9 mouse cellular contexts compared by ENCODE assay signal in genomic region chr11:75811900-75812299, GRCm38 (mm10). TPM values are rescaled to one million over a fixed set of nuclear protein-coding genes. Genes with fewer than 3 reads are reported as not detected.
A peak's percentile ranks its signal among the peaks of the same experiment; 100 is the strongest.
DNase-seq lines count a peak whose midpoint lies in the region; ATAC-seq and TF ChIP-seq lines count a peak whose summit lies in the region.
"Had no signal": no experiment of that assay in that cellular context is flagged by ENCODE, and none has a peak within 500 bp of the region (broad histone marks: within the 10 kb centered on the region; RNA-seq: fewer than 3 reads in every experiment).

No protein-coding gene starts in this region.

- ATAC-seq in forebrain, postnatal 0 days = no peak
- ATAC-seq in forebrain, embryonic 16.5 days = no peak
- ATAC-seq in liver, embryonic 15.5 days (ENCODE audit: insufficient read depth) = 0 out of 2 replicates have a peak, but pooled peaks have one; percentile 37
- ATAC-seq in forebrain, embryonic 13.5 days = no peak

- TF ChIP-seq CTCF in forebrain, postnatal 0 days (IDR thresholded peaks at IDR 0.05; ENCODE audit: low read depth) = no peak
- no peak for TF ChIP-seq CTCF in cerebellum, adult 2 months (IDR thresholded peaks at IDR 0.05; ENCODE audit: borderline replicate concordance, insufficient read depth, low read depth, low read length)
- TF ChIP-seq CTCF in heart, adult 2 months (IDR thresholded peaks at IDR 0.05) = no peak

- peak; percentile 44 for DNase-seq in forebrain, postnatal 0 days
- peak; percentile 42 to 51 for DNase-seq in cerebellum, adult 2 months
- peak; percentile 87 to 91 for DNase-seq in heart, adult 2 months
- peak; percentile 73 to 81 for DNase-seq in kidney, adult 8-10 months
- peak; percentile 62 for DNase-seq in skeletal muscle tissue, adult 2 months (ENCODE audit: low read depth, low spot score)

- no peaks in the 10 kb centered on the region for H3K4me1 ChIP-seq in forebrain, postnatal 0 days (ENCODE audit: insufficient read depth)
- H3K4me1 ChIP-seq in forebrain, embryonic 16.5 days (replicated peaks; ENCODE audit: control insufficient read depth, insufficient read depth, low read length) = no peaks in the 10 kb centered on the region
- peaks cover 5% of the 10 kb centered on the region for H3K4me1 ChIP-seq in cerebellum, adult 2 months (ENCODE audit: control insufficient read depth, insufficient read depth, low read length)
- peaks cover 5% of the 10 kb centered on the region for H3K4me1 ChIP-seq in heart, adult 2 months (ENCODE audit: control insufficient read depth, insufficient read depth, low read length)
- no peaks in the 10 kb centered on the region for H3K4me1 ChIP-seq in liver, embryonic 15.5 days (replicated peaks)
- H3K4me1 ChIP-seq in forebrain, embryonic 13.5 days = 0 out of 2 replicates have a peak, but pooled peaks cover 2% of the 10 kb centered on the region

- TF ChIP-seq POLR2A in cerebellum, adult 2 months (IDR thresholded peaks at IDR 0.05; ENCODE audit: borderline replicate concordance, insufficient read depth, low read length) = no peak
- TF ChIP-seq POLR2A in heart, adult 2 months (IDR thresholded peaks at IDR 0.05; ENCODE audit: insufficient read depth, low read depth, low read length) = no peak

- no peak overlapping the region for H3K4me2 ChIP-seq in forebrain, postnatal 0 days (ENCODE audit: low read depth)
- H3K4me2 ChIP-seq in forebrain, embryonic 16.5 days (ENCODE audit: low read length) = no peak overlapping the region
- H3K4me2 ChIP-seq in liver, embryonic 15.5 days = no peak overlapping the region
- H3K4me2 ChIP-seq in forebrain, embryonic 13.5 days = no peak overlapping the region
- H3K4me2 ChIP-seq: neural tube, embryonic 13.5 days had no signal

- intact Hi-C loops in heart, adult 2 months (cut with DNase I) = no loop called here

- no peak overlapping the region for H3K4me3 ChIP-seq in forebrain, postnatal 0 days (ENCODE audit: low read depth, low read length)
- H3K4me3 ChIP-seq in forebrain, embryonic 16.5 days (replicated peaks; ENCODE audit: low read length) = no peak overlapping the region
- H3K4me3 ChIP-seq in cerebellum, adult 2 months (replicated peaks; ENCODE audit: insufficient read depth, low read depth, low read length) = no peak overlapping the region
- no peak overlapping the region for H3K4me3 ChIP-seq in heart, adult 2 months
- H3K4me3 ChIP-seq in liver, embryonic 15.5 days (replicated peaks) = no peak overlapping the region
- no peak overlapping the region for H3K4me3 ChIP-seq in forebrain, embryonic 13.5 days
- H3K4me3 ChIP-seq: neural tube, embryonic 13.5 days had no signal

- H3K9ac ChIP-seq in forebrain, postnatal 0 days = no peak overlapping the region
- H3K9ac ChIP-seq in forebrain, embryonic 16.5 days (replicated peaks; ENCODE audit: low read depth, low read length) = no peak overlapping the region
- H3K9ac ChIP-seq in heart, adult 2 months (ENCODE audit: low read depth, low read length) = no peak overlapping the region
- no peak overlapping the region for H3K9ac ChIP-seq in liver, embryonic 15.5 days
- no peak overlapping the region for H3K9ac ChIP-seq in forebrain, embryonic 13.5 days
- H3K9ac ChIP-seq: neural tube, embryonic 13.5 days had no signal

- WGBS in forebrain, postnatal 0 days = 30% methylated on average over 3 of the region's 3 CpGs
- 24% methylated on average over 3 of the region's 3 CpGs for WGBS in forebrain, embryonic 16.5 days
- whole genome bisulfite sequencing in cerebellum, adult 2 months = 12% methylated on average over 3 of the region's 3 CpGs
- 8% methylated on average over 3 of the region's 3 CpGs for WGBS in heart, adult 2 months
- WGBS in liver, embryonic 15.5 days (ENCODE audit: insufficient replicate concordance) = 42% methylated on average over 3 of the region's 3 CpGs
- 40% methylated on average over 3 of the region's 3 CpGs for WGBS in forebrain, embryonic 13.5 days

- H3K27me3 ChIP-seq in forebrain, postnatal 0 days (ENCODE audit: insufficient read depth, low read length) = no peaks in the 10 kb centered on the region
- H3K27me3 ChIP-seq in forebrain, embryonic 16.5 days (replicated peaks; ENCODE audit: control insufficient read depth, insufficient read depth, low read length) = no peaks in the 10 kb centered on the region
- no peaks in the 10 kb centered on the region for H3K27me3 ChIP-seq in cerebellum, adult 2 months (ENCODE audit: control insufficient read depth, insufficient read depth, low read length)
- no peaks in the 10 kb centered on the region for H3K27me3 ChIP-seq in heart, adult 2 months (ENCODE audit: control insufficient read depth, insufficient read depth, low read length)
- H3K27me3 ChIP-seq in liver, embryonic 15.5 days = no peaks in the 10 kb centered on the region
- H3K27me3 ChIP-seq in forebrain, embryonic 13.5 days = no peaks in the 10 kb centered on the region
- H3K27me3 ChIP-seq: neural tube, embryonic 13.5 days had no signal

- no peaks in the 10 kb centered on the region for H3K36me3 ChIP-seq in forebrain, postnatal 0 days (ENCODE audit: insufficient read depth)
- H3K36me3 ChIP-seq in forebrain, embryonic 16.5 days (ENCODE audit: control insufficient read depth, insufficient read depth) = no peaks in the 10 kb centered on the region
- H3K36me3 ChIP-seq in heart, adult 2 months (ENCODE audit: control insufficient read depth, insufficient read depth, low read length) = no peaks in the 10 kb centered on the region
- no peaks in the 10 kb centered on the region for H3K36me3 ChIP-seq in liver, embryonic 15.5 days (replicated peaks)
- H3K36me3 ChIP-seq in forebrain, embryonic 13.5 days (ENCODE audit: poor library complexity, severe bottlenecking) = no peaks in the 10 kb centered on the region
- H3K36me3 ChIP-seq: neural tube, embryonic 13.5 days had no signal

- H3K9me3 ChIP-seq in forebrain, postnatal 0 days (ENCODE audit: low read length) = no peaks in the 10 kb centered on the region
- H3K9me3 ChIP-seq in forebrain, embryonic 16.5 days (ENCODE audit: control insufficient read depth, low read length) = no peaks in the 10 kb centered on the region
- no peaks in the 10 kb centered on the region for H3K9me3 ChIP-seq in liver, embryonic 15.5 days (replicated peaks)
- no peaks in the 10 kb centered on the region for H3K9me3 ChIP-seq in forebrain, embryonic 13.5 days (replicated peaks)
- H3K9me3 ChIP-seq: neural tube, embryonic 13.5 days had no signal

- H3K27ac ChIP-seq in forebrain, postnatal 0 days (ENCODE audit: low read depth, low read length) = no peak overlapping the region
- H3K27ac ChIP-seq in forebrain, embryonic 16.5 days (ENCODE audit: low read length) = no peak overlapping the region
- 0 out of 2 replicates have a peak overlapping the region, but pooled peaks have one; percentile 16 for H3K27ac ChIP-seq in cerebellum, adult 2 months (ENCODE audit: insufficient read depth, low read length)
- peak overlapping the region; percentile 52; the same call in 1 of the 2 replicates for H3K27ac ChIP-seq in heart, adult 2 months
- no peak overlapping the region for H3K27ac ChIP-seq in liver, embryonic 15.5 days (replicated peaks)
- no peak overlapping the region for H3K27ac ChIP-seq in forebrain, embryonic 13.5 days
- H3K27ac ChIP-seq: neural tube, embryonic 13.5 days had no signal

- no peaks in the 10 kb centered on the region for H3K79me2 ChIP-seq in heart, adult 2 months (replicated peaks; ENCODE audit: control insufficient read depth, insufficient read depth, low read length)

- peak; percentile 68; the same call in 1 of the 2 replicates for TF ChIP-seq EP300 in heart, adult 2 months (IDR thresholded peaks at IDR 0.05; ENCODE audit: insufficient read depth, low read depth, low read length)

RNA-seq across cellular contexts. Expression of gene Doc2b, which starts 16.1 kb away (rescaled TPM):
- total RNA-seq in forebrain, postnatal 0 days (2014; rRNA removed) = 13.3 and 16.2 TPM in 2 replicates
- 3.5 and 5.3 TPM in 2 replicates for polyA plus RNA-seq in forebrain, postnatal 0 days (2015; fragmentation: Nextera tagmentation; extraction: Ambion mirVana)
- polyA plus RNA-seq in forebrain, embryonic 16.5 days (2015; fragmentation: Nextera tagmentation; extraction: Ambion mirVana) = 2.3 and 3.0 TPM in 2 replicates
- polyA plus RNA-seq in cerebellum, adult 2 months (2012; rRNA removed) = 32.1 and 36.7 TPM in 2 replicates
- total RNA-seq in heart, adult 2 months (2021) = under 1 TPM; 0.52 to 0.61 TPM
- polyA plus RNA-seq in heart, adult 2 months (2012; rRNA removed) = 0.14 and 0.41 TPM in 2 replicates
- 0.02 TPM in 1 of 2 replicates, not detected in the other for polyA plus RNA-seq in liver, embryonic 15.5 days (2015; fragmentation: Nextera tagmentation; extraction: Ambion mirVana)
- polyA plus RNA-seq in forebrain, embryonic 13.5 days (2015; fragmentation: Nextera tagmentation; extraction: Ambion mirVana) = 0.92 and 1.2 TPM in 2 replicates

Comparison
In these comparisons a context has a peak if more than half of its experiments do, and no peak if none do; other contexts are left out.
1. H3K27ac ChIP-seq: peak in cerebellum, adult 2 months (single experiment) and heart, adult 2 months (single experiment); none in forebrain, postnatal 0 days (single experiment), forebrain, embryonic 16.5 days (single experiment), liver, embryonic 15.5 days (single experiment) and forebrain, embryonic 13.5 days (single experiment).
2. Peak in every context shown above with its lines, with median percentiles within 50 percentile points of each other: DNase-seq.